Mouse (Mus musculus) urinary bladder, postnatal 25 days (tissue): ENCODE data around the gene Poc1a.
A peak's percentile ranks its signal among the peaks of the same experiment; 100 is the strongest.

Experiments
- DNase-seq: peaks from one replicate; pipeline ENCODE4 v3.0.0; 2022; ENCODE audit warnings: low spot score

Poc1a gene

GRCm38 (mm10) chr9:106301446-106302080, 20.7 kb downstream of the Poc1a start:
- DNase-seq, result no peak

DNA sequence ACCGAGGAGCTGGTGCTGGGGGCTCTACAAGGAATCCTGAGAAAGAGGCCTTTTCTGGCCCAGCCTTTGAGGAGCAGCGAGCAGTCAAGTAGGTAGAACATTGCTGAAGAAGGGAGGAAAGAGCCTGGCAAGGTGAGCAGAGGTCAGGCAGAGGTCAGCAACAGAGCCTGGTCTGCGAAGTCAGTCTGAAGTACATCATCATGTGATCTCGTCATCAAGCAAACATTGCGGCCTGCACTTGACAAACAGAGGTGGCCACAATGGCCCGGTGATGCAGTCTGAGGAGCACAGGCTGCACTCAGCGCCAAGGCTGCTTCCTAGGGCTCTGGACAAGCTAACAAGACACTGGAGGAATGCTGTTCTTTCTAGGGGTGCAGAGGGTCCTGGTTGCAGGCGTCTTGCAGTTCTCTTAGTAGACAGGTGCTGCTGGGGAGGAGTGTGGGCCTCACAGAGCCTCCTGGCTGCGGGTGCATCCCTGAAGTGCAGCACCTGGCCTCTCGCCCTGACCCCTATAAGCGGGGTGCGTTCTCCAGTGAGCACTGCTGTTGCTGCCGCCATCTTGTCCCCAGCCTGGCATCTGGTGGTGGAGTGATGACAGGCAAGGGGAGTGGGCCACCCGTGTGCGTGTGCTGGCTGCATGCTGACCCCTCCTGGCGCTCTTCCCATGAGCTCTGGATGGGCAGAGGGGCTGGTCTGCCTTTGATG, 21.7 kb downstream of the Poc1a start:
- no peak for DNase-seq

- no peak for DNase-seq
These were observed 22.6 kb downstream of the Poc1a start for GRCm38 (mm10) chr9:106303460-106303960.

DNA sequence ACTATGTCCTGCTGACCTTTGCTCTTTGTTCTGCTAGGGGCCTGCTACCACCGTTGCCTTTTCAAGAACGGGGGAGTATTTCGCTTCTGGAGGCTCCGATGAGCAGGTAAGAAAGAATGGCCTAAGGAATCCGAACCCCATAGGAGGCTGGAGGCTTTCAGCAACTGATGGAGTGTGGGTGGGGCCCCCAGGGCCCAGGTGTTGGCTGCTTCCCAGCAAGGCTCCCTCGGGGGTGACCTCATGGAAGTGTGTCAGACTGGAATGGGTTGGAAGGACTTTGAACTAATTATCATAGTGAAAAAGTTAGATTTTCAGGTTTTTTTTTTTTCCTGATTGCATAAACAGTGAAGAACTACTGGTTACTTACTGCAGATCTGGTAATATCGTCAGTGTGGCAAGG, 24.4 kb downstream of the Poc1a start:
- no peak for DNase-seq

DNA sequence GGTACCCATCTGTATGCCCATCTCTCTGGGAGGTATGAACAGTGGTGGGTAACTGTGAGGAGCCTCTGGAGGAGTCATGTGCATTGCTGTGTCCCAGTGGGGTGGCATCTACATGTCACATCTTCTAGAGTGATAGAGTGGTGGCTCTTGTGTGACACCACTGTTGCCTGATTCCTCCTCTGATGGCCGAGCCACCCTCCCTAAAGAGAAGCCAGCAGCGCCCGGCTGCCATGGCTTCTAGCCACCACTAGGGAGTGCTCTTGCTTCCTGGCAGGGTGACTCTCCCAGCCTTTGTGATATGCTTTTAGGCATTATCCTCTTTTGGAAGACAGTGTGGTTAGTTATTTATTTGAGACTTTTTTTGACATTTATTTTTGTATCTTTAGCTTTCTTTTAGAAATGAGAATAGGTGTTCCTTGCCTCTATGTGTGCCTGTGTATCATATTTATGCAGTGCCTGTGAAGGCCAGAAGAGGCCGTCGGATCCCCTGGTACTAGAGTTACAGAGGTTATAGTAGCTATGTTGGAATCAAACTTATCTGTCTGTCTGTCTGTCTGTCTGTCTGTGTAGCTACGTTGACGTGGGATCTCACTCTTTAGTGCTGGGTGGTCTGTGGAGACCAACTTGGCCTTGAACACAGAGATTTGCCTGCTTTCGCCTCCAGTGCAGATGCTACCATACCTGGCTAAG, 25.9 kb downstream of the Poc1a start:
- peak; percentile 69 for DNase-seq

GRCm38 (mm10) chr9:106308151-106308550, 27.3 kb downstream of the Poc1a start:
- no peak for DNase-seq

- no peak for DNase-seq
These were observed 27.7 kb downstream of the Poc1a start for GRCm38 (mm10) chr9:106308555-106308954.

- no peak for DNase-seq
These were observed 28.1 kb downstream of the Poc1a start for GRCm38 (mm10) chr9:106308983-106309382.

- DNase-seq, result no peak
These were observed 29.0 kb downstream of the Poc1a start for GRCm38 (mm10) chr9:106309859-106310258.

- DNase-seq, result no peak
These were observed 30.8 kb downstream of the Poc1a start for GRCm38 (mm10) chr9:106311625-106312191.

- no peak for DNase-seq
These were observed 32.1 kb downstream of the Poc1a start for GRCm38 (mm10) chr9:106312950-106313360.

DNA sequence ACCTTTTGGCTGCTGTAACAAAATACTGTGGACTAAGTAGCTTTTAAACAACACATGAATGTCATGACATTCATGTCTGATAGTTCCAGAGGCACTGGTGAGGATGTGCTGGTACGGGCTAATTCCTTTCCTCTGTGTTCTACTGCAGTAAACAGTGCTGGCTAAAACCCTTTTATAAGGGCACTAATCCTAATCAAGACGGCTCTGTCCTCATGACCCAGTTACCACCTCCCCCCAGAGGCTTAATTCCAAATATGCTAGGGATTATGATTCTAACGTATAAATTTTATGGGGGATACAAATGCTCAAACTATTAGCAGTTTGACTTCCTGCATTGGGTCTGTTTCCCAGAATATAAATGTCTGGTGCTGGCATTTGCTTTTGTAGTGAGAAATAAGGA, 33.3 kb downstream of the Poc1a start:
- DNase-seq, result no peak

GRCm38 (mm10) chr9:106318074-106318473, 37.2 kb downstream of the Poc1a start:
- no peak for DNase-seq

DNA sequence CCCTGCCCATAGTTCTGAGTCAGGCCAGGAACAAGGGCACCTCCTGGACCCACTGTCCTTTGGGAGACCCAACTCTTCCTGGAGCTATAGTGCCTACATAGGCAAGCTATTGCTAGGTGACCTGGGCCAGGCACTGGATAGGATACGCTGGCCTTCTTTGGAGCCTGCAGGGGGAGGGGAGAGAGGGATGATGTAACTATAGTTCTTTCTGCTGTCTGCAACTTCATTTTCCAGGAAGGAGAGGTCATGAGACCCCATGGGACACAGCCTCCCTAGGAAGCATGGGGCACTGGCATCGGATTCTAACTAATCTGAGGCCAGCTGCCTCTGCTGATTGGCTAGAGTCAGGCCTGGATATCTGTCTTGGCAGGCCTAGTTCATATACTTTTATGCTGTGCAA, 38.2 kb downstream of the Poc1a start:
- no peak for DNase-seq

DNA sequence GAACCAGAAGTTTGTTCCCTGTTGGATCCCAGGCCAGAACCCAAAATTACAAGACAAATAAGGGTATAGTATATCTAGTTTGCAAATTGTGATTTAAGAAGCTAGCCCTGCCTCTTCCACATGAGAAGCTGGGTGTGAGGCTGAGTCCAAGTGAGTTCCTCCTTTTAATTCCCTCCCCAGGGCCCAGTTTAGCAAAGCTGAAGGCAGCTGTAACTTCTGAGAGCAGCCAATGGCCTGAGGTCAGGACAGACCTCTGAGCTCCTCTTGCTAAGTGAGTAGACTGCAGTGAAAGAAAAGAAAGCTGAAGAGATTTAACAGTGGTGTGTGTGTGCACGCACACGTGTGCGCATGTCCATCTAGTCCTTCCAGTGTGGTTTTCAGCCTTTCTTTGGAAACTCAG, 41.6 kb downstream of the Poc1a start:
- DNase-seq, result no peak

DNA sequence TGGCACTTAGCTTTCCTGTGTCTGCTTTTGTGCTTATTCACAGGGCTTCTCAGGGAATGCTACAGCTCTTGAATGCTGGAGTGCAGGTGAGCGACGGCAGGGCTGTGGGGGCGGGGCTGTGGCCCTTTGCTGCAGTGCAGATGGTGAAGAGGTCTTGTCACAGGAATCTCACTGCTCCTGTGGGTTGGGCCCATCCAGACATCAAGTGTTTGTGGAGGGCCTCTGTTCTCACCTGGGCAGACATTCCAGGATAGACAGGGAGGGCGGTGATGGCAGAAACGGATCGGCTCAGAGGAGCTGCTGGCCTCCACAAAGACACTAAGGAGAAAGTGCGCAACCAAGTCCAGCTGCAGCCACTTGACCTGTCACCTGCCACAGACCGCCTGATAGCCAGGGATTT, 45.4 kb downstream of the Poc1a start:
- no peak for DNase-seq

GRCm38 (mm10) chr9:106327125-106327809, 46.4 kb downstream of the Poc1a start:
- DNase-seq, result no peak

DNA sequence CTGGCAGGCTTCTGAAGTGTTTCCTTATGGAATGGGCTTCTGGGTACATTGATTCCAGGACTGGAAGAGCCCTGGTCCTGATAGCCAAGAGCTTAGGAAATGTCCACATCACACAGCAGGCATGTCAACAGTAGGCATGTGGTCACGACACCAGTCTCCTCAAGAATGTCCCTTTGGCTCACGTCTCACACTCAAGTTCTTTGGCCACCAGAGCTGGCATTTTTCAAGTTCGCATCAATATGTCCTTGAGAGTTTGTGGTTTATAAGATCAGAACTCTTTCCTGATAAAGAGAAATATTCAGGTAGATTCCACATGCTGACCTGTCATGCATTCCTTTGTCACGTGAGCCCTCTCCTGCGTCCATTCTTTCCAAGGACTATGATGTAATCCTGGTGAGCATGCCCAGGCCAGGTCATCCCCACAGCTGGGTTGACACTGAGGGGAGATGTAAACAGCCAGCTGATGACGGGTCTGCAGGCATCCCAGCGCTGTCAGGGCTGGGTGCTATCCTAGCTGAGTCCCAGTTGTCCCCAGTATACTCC, 47.3 kb downstream of the Poc1a start:
- DNase-seq, result no peak

DNA sequence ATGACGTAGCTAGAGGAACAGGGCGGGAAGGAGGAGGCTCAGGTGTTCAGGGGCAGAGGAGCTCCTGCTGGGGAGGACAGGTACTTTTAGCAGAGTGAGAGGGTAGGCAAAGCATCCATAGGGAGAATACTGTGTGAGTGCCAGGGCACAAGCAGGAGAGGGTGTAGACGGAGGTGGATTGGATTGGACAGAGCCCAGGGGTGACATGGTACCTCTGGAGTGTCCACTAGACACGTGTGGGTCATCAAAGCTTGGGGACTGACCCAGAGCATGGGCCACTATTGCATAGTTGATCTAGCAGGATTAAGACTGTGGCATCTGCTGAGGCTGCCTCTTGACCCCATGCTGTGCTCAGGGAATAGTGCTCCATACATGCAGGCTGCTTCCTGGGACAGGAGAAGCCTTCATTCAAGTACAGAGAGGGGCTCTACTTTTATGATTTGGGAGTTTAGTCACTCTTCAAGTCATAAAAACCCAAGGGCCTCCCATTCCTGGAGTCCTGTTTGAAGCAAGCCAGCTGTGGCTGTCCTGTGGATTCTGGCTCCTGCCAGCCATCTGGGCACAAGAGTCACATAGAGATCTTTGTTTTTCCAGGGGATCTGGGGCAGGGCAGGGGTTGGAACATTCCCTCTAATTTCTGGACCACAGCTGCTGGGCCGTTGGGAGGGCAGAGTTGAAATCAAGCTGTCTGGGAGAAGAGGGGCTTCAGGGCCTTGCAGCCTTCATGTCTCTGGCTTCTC, 48.1 kb downstream of the Poc1a start:
- DNase-seq, result no peak

DNA sequence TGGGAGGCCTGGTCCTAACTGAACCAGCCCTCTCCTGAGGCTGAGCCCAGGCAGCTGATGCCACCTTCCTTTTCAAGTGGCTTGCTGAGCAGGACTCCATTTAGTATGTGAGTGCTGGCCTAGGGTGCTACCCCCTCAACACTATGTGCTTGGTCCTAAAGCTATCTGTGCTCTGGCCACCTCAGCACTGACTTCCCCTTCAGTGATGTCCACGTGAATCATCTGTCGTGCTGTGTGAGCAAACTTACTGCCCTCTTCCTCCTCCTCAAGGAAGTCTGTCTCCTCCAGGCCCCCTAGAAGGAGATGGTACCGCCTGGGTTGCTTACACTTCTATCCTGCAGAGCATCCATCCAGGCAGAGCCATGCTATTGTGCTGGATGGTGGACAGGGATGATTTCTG, 51.9 kb downstream of the Poc1a start:
- DNase-seq, result no peak

DNA sequence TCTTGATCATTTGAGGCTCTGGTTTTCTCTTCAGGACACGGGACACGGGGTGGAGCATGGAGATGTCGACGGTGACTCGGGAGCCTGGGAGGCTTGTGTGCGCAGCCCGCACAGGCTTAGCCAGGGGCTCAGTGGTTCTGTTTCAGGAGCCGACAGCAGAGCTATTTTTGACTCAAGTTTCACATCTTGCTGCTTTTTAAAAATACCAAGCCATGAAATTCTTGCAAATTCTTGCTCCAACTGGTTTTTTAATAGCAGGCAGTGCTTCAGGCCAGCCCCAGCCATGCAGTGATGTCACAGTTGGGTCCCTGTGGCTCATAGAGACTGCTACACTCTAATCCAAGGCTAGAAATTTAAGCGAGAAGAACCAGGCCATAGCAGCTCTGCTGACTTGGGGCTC, 56.8 kb downstream of the Poc1a start:
- no peak for DNase-seq
